Mouse (Mus musculus): Measurements from ENCODE around the gene Chrnb2.

DNA sequence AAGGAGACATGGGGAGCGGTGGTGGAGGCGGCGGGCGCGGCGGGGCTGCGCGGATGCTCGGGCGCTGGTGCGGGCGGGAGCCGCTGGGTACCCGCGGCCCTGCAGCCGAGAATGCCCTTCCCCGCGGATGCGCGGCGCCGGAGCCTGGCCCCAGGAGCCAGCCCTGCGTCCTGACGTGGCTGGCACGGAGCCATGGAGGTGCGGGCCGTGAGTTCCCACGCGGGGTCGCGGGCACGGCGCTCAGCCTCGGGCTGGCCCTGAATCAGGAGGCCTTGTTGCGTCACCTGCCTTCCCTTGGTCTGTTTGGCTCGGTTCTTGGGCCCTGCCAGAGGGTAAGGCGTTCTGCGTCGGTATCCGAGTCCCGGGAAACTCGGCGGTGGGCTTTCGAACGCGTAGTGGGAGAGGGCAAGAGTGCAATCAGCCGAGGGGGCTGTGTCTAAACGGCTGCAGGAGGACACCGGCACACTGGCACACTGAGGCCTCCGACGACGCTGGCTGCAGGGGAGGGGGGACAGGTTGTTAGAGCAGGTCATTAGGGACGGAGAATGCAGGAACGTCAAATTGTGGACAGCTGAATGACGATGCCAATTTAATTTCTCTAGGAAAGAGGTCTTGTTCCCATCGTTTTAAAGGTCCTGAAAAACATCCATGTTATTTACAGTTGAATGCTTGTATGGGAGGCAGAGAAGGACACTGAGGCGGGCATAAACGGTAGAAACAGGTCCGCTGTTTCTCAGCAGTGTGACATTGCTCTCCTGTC lies 49.0 kb downstream of the Chrnb2 start:
- TF ChIP-seq CTCF (IDR thresholded peaks at IDR 0.05), result no peak
- TF ChIP-seq EP300 (IDR thresholded peaks at IDR 0.05; ENCODE audit: insufficient read depth, low read depth, low read length), result no peak

All from heart, adult 2 months (tissue).